Mouse (Mus musculus) left cerebral cortex, adult 11 months (tissue): ENCODE measurements at regions not wholly inside any gene's neighbourhood (a gene's known extent, or its start where the extent isn't known, plus 50 kb on each side); places are given as distances from the start of the nearest gene placed in this dataset.

Experiments used
- DNase-seq: peaks from one replicate; pipeline ENCODE4 v3.0.0; 2022; ENCODE audit warnings: low spot score

GRCm38 (mm10) chr16:49965528-49966250 lies 165.4 kb downstream of the Cd47 start:
- no peak for DNase-seq

GRCm38 (mm10) chr16:49966251-49966588 lies 165.9 kb downstream of the Cd47 start:
- no peak for DNase-seq

GRCm38 (mm10) chr16:49967110-49967509 lies 166.8 kb downstream of the Cd47 start:
- no peak for DNase-seq

GRCm38 (mm10) chr16:49968291-49968870 lies 168.0 kb downstream of the Cd47 start:
- DNase-seq, result no peak

- DNase-seq, result no peak
Measured at GRCm38 (mm10) chr16:49969035-49969434, 168.7 kb downstream of the Cd47 start.

GRCm38 (mm10) chr16:49969693-49970296 lies 169.5 kb downstream of the Cd47 start:
- DNase-seq, result no peak

- DNase-seq, result no peak
Measured at GRCm38 (mm10) chr16:49970297-49970804, 170.0 kb downstream of the Cd47 start.

- no peak for DNase-seq
Measured at GRCm38 (mm10) chr16:49971141-49971555, 170.8 kb downstream of the Cd47 start.

GRCm38 (mm10) chr16:49977276-49977675 lies 176.9 kb downstream of the Cd47 start:
- no peak for DNase-seq

- no peak for DNase-seq
Measured at GRCm38 (mm10) chr16:49979426-49979940, 179.2 kb downstream of the Cd47 start.

GRCm38 (mm10) chr16:49980178-49980646 lies 179.9 kb downstream of the Cd47 start:
- DNase-seq, result no peak

- no peak for DNase-seq
Measured at GRCm38 (mm10) chr16:49982180-49982579, 181.8 kb downstream of the Cd47 start.

GRCm38 (mm10) chr16:49985082-49986076 lies 185.0 kb downstream of the Cd47 start:
- DNase-seq, result no peak

- no peak for DNase-seq
Measured at GRCm38 (mm10) chr16:49986954-49987353, 186.6 kb downstream of the Cd47 start.

- no peak for DNase-seq
Measured at GRCm38 (mm10) chr16:49995822-49996221, 195.5 kb downstream of the Cd47 start.

- DNase-seq, result no peak
Measured at GRCm38 (mm10) chr16:49996593-49996992, 196.3 kb downstream of the Cd47 start.

- DNase-seq, result no peak
Measured at GRCm38 (mm10) chr16:49997040-49997439, 196.7 kb downstream of the Cd47 start.

GRCm38 (mm10) chr16:50000805-50001204 lies 200.5 kb downstream of the Cd47 start:
- no peak for DNase-seq

GRCm38 (mm10) chr16:50001662-50002455 lies 201.5 kb downstream of the Cd47 start:
- no peak for DNase-seq

- no peak for DNase-seq
Measured at GRCm38 (mm10) chr16:50002456-50002788, 202.1 kb downstream of the Cd47 start.

GRCm38 (mm10) chr16:50009046-50009445 lies 208.7 kb downstream of the Cd47 start:
- no peak for DNase-seq
